Mouse (Mus musculus) cerebellum, adult 11 months (tissue): ENCODE data around the gene Kcnc4.

ENCODE experiments used
- DNase-seq: peaks from one replicate; pipeline ENCODE4 v3.0.0; 2022

The Kcnc4 gene

DNA sequence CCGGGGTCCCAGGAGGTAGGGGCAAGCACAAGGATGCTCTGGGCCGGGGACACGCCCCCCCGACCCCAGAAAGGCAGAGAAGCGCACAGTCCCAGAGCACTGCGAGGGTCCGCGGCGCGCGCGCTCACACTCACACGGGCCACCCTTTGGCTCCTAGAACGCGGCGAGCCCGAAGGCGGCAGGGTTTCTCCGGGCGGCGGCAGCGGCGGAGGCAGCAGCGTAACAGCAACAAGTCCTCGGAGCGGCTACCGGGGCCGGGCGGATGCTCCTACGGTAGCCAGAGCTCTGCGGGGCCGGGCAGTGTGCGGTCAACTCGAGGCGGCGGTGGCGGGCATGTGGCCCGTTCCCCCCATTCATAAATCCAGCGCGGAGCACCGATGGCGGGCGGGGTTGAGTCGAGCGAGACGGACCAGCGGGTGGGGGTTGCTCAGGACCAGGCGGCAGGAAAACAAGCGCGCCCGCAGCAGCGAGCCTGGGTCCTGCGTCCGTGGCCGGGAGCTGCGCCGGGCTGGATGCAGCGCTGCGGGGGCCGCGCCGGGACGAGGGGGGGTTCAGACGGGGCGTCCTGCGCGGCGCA lies at the start of gene Kcnc4:
Gene Kcnc4 (minus strand): TSS at position 357 of the 577 bp plus-strand sequence.
- DNase-seq: peak; percentile 56

DNA sequence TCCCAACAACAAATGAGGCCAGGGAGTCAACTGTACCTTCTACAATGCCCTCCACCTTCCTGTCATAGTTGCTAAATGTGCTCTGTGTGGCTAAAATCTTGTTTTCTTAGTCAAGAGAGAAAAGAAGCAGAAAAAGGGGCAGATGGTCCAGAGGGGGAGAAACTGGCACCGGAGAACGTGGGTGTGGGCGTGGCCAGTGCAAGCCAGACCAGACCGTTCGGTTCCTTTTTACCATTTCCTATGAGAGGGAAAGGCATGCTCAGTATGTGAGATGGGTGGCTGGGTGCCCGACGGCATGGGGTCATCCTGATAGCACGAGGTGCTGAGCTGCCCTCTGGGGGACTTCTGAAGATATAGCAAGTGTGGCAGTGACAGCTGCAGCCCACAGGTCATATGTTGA lies 49.3 kb upstream of the Kcnc4 start:
- peak; percentile 52 for DNase-seq

DNA sequence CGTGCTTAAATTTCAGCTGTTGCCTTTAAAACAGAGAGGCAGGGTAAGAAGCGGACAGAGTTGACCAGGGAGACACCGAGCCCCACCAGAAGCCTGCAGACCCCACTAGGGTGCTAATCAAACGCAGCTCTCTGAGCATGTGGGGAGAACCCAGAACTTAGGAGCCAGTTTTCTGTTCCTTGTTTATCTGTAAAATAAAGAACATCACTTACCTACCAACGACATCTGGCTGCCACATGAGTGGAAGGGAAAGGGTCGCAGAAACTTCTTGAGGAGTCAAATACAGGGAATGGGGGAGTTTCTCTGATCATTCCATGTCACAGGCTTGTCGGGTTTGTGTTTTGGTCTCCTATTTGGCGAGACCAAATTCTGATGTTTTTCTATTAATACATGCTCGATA lies 48.6 kb upstream of the Kcnc4 start:
- DNase-seq: no peak

DNA sequence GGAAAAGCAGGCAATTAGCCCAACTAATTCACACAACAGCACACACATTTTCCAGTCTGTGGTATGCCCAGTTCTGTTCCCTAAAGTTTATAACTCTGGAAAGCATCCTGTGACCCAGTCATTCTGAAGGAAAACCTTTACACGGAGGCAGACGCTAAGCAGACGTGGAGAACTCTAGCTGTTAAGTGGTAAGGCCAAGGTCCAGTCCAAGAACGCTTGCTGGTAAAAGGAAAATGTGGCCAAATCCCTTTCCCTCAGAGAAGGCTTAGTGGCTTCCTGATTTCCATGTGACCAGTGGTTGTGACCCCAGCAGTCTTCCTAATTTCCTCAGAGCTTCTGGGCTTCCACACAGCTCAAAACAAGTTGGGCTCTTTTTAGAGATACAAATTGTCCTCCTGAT lies 47.2 kb upstream of the Kcnc4 start:
- DNase-seq: no peak

DNA sequence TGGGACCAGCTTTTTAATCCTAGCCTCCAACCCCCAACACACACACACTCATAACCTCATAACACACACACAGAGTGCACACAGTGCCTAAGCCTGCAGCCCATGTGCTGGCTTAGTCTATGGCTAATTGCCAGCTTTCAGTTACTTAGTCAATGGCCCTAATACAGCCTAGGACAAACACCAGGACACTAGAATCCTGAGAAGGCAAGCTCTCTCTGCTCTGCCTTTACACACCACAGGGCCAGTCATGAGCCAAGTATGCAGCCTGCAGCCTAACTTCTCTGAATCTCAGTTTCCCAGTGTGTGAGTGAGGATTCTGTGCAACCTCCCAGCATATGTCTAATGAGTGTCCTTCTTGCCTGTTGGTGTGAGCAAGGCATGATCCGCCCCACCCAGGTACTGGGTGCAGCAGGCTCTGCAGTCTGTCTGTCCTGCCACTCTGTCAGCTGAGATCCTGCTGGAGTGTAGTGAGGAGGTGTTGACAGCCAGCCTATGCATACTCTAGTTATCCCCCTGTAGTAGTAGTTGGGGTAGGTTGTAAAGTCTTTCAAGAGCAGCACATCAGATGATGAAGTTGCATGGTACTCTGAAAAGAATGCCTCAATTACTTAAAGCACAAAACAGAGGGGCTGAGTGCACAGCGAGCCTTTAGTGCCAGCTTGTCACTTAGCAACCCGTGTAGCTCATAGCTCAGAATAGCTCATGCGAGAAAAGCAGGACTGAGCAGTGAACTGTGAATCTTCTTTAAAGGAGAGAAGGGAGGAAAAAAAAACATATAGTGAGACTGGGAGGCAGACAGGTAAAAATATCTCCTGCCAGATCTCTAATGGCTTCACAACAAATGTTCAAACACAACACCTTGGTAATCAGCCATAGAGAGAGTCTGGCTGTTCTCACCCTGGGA lies 46.4 kb upstream of the Kcnc4 start:
- DNase-seq: no peak

DNA sequence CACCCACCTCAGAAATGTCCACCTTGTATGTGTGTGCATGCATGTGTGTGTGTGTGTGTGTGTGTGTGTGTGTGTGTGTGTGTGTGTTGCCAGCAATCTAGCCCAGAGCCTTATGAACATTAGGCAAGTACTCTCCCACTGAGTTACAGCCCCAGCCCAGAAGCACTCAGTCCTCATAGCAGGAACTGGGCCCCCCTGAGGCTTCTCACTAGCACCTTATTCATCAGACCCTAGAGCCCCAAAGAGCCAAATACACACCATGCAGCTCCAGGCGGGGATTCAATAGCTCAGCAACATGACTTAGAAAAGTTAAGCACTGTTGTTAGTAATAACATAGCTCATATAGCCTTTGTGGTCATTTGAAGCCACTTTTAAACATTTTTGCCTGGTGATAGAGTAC lies 45.2 kb upstream of the Kcnc4 start:
- no peak for DNase-seq

DNA sequence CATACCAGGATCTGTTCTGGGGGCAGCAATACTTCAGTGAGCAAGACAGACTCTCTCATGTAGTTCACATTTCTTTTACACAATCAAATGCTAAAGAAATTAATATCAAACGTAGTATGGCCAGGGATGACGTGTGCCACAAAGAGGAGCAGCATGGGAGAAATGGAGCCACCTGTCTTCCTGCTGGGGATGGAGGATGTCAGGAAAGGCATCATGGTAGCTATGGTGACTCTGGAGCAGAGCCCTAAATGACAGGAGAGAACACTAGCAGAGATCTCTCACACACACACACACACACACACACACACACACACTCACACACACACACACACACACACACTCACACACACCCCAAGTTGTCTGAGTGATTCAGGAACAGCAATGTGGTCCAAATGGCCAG lies 44.4 kb upstream of the Kcnc4 start:
- DNase-seq: no peak

DNA sequence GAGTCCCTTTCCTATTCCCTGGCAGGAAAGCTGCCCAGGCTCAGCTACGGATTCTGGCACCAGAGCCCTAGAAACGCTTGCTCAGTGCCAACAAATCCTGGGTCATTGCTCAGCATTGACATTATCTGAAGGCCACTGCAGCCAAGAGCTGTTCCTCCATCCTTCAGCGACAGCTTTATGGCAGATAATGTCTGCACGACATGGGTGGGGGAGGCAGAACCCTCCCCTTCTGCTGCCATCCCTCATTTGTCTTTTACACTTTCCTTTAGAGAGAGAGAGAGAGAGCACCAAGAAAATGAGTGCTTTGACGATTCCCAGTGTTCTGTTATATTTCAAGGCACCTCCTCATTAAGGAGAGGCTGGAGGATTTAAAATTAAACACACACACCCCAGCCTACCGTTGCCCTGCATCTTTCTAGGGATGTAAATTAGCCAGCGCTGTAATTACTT lies 42.4 kb upstream of the Kcnc4 start:
- peak; percentile 80 for DNase-seq

DNA sequence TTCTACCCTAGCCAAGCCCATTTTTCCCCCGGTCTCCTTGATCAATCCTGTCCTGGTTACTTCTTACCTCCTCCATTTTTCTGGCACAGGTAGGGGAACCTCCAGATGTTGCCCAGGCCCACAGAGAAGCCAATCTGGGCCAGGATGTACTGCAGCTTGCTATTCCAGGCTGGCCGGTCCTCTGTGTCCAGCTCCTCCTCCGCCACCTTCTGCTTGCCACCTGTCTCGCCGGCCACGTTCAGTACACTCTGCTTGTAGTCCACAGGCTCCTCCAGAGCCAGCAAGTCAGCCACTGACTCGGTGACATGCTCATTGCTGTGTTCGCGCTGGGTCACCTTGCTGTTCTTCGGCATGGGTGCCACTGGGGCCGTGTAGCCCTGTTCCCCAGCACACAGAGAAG lies 40.9 kb upstream of the Kcnc4 start:
- peak; percentile 80 for DNase-seq

DNA sequence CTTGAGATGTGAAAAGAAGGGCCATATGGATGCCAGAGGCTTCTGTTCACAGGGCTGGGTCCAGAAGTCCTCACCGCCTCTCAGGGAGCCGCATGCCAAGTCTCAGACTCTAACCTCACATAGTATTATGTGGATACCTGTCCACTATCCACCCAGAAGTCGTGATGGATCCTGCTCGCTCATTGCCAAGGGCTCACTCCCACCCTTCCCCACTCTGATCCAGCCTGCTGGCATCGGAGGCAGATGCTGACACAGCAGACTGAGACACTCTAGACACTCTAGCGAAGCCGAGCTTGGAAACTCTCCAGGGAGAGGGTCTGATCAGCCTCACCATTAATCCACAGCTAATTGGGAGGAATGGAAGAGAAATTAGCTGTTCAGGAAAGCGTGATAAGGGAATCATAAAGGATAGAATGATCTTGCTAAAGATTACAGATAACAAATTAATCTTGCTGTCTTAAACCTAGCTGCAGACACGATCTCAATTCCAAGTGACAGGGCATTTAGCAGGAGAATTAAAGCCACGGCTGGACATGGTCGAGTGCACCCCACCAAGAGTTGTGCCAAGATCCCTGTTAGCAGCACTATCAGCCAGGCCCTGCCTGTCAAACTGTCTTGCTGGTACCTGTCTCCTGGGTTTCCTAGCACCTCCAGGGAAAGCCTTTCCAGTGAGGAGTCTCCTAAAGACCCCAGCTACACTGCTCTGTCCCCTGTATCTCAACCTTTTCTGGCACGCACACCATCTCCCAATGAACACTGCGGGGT lies 36.9 kb upstream of the Kcnc4 start:
- no peak for DNase-seq

DNA sequence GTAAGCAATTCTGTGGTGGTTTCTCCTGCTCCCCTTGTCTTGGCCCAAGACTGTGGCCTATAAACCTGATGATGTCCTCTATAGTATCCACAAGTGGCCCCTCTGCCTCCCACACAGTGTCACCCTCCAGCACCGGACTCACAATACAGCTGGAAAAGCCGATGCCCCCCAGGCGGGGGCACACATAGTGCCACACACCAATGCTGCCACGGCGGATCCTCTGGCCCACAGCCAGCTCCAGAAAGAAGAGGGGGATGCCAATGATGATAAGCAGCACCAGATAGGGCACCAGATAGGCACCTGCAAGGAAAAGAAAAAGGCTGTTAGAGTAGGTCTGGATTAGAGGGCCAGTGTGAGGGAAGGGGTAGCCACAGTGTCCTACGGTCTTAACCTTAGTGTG lies 36.2 kb upstream of the Kcnc4 start:
- DNase-seq: no peak

DNA sequence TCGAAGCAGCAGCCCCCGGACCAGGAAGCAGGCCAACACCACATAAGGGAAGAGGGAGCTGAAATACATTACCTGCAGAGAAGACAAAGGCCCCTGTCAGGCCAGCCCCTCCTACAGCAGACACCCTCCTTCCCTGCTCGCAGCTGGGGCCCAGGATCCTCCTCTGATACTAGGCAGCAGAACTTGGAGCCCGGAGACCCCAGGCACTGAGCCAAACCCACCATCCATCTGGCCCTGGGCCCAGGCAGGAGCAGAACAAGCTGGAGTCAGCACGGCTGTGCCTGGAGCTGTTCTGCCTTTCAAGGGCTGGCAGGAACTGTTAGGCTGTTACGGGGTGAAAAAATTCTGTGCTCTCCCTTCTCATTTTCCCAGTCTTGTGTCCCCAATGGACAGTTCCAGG lies 32.1 kb upstream of the Kcnc4 start:
- peak; percentile 65 for DNase-seq

DNA sequence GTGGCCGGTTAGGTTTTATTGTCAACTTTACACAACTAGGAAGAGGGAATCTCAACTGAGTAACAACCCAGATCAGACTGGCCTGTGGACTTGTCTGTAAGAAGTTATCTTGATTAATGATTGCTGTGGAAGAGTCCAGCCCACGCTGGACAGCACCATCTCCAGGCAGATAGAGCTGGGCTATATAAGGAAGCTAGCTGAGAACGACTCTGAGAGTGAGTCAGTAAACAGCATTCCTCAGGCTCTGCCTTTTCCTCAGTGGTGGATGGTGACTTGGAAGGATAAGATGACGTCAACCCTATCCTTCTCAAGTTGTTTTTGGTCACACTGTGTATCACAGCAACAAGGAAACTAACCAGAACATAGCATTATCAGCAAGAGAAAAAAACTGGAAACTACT lies 29.3 kb upstream of the Kcnc4 start:
- DNase-seq: no peak

DNA sequence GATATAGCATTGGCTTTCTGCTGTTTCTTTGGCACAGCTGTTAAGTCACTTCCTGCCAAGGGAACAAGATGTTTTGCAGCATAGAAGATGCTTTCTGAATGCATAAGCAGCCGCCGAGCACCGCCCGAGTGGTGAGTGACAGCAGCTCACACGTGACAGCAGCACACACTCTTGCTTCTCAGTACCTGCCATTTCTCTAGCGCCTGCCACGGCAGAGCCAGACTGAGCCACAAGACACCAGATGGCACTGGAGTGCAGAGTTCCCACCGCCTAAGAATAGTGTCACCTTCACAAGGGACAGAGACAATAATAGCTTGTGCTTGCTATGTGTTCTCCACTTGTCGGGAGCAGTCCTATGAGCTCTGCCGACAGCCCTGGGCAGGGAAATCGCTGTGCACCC lies 23.9 kb upstream of the Kcnc4 start:
- peak; percentile 79 for DNase-seq

DNA sequence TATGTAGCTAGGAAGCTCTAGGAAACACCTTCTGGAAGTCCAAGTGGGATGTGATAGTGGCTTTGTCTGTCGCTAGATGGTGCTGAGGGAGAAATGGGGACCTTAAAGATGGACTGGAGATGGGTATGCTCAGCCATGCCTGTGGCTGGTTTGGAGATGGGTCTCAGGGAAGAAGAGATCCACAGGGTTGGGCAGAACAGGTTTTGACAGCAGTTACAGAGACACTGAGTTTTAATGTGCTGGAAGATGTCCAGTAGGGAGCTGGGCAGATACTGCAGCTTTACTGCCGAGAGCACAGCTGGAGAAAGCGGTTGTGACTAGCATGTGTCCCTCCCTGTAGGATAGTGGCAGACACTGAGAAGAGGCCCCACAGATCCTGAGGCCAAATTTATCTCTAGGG lies 21.3 kb upstream of the Kcnc4 start:
- DNase-seq: no peak

DNA sequence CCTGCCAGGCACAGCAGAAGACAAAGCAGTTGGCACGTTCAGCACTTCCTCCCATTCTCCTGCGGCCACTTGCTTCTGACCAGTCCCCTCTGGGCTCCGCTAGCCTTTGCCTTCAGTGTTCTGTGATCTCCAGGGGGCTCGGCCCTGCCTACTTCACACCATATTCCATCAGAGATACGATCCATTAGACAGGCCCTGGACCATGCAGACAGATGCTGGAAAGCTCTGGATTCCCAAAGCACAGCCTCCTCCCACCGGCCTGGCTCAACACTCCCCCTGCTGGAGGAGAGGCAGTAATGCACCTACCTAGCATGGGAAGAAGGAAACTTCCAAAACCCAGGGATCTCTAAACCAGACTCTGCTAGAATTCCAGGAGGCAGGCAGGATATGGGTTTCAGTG lies 12.8 kb upstream of the Kcnc4 start:
- DNase-seq: no peak

DNA sequence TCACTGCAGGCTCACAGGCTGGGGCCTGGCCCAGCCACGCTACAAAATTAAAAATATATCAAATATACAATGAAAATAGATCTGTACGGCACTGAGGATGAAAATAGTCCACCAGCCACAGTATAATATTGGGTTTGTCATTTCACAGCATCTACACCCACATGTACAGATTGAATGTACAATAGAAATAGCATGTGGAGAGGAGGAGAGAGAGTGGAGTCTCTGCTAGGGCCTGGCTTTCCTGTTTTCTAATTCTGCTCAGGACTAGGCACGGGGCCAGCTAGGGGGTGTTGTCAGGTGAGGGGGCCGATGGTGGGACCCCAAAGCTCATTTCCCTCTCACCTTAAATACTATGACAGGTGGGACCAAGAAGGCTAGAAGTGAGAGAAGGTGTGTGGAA lies 9.7 kb upstream of the Kcnc4 start:
- DNase-seq: no peak

DNA sequence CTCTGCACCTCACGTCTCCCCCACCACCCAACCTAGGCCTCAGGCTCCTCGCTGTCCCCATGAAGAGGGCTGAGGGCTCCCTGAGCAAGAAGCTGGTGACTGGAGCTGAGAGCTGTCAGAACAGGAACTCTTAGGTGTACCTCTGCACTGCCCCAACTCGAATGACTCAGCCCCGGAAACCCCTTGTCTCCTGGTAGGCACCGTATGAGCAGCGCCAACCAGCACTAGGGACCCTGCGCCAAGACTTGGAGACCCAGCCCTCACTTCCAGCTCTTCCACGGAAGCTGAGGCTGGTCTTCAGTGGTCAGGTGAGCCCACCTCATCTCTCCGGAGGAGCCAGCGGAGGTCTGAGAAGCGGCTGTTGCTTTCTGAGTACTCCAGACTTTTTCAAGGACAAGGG lies 8.8 kb upstream of the Kcnc4 start:
- no peak for DNase-seq

DNA sequence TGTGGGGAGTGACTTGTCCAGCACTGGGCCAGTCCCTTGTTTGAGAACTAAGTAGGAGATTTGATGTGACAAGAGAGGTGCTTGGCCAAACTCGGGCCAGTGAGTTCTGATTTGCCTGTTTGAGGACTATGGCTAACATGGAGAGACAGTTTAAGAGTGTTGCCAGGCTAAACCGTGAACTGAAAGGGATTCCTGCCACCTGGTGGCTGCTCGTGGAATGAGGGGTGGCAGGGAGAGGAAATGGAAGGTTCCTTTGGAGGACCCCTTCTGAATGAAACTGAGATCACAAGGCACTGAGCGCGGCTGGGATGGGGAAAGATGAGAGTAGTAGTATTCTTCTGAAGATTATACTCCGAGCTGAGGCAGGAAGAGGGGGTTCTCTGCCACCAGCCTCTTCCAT lies 7.2 kb upstream of the Kcnc4 start:
- peak; percentile 68 for DNase-seq

DNA sequence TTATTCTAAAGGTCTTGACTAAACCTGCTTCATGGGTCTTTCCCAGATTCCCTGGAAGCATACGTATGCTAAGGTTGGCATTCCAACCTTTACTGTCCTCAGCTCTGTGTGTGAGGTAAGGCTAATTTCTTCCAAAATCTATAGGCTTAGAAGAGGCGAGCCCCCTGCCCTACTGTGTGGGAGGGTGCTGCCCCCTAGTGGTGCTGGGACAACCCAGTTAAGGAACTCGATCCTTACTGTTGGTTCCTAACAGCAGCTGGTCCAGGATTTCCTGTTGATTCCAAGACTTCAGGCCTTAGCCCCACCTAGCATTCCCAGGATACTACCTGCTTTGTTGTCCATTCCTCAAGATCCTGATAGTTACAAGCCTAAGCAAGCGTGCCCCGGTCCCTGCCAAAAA lies 2.8 kb upstream of the Kcnc4 start:
- peak; percentile 78 for DNase-seq

DNA sequence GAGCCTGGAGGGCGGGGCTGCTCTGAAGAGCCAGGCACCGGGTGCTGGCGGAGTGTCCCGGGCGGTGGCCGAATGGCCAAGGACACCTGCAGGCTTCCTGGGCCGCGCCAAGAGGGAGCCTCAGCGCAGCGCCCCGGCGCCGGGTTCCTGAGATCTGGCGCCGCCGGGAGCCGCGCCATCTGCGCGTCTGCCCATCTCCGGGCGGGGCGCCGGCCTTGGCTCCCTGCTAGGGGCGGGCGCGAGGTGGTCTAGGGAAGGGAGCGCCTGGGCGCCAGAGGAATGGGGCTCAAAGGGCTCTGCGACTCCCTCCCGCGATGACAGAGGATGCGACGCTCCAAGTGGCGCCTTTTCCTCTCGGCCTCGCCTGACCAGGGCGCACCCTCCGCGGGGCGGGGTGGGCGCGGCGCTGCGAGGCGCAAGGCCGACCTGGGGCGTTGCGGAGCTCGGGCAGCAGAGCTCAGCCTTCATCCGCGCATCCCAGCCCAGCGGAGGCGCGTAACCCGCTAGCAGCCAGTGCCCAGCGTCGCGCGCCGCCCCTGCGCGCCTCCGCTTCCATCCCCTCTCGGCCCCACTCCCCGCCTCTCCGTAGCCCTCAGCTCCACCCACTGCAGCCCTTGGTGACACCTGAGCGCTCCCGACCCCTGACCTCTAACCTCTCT lies 550 bp upstream of the Kcnc4 start:
- DNase-seq: peak; percentile 66

DNA sequence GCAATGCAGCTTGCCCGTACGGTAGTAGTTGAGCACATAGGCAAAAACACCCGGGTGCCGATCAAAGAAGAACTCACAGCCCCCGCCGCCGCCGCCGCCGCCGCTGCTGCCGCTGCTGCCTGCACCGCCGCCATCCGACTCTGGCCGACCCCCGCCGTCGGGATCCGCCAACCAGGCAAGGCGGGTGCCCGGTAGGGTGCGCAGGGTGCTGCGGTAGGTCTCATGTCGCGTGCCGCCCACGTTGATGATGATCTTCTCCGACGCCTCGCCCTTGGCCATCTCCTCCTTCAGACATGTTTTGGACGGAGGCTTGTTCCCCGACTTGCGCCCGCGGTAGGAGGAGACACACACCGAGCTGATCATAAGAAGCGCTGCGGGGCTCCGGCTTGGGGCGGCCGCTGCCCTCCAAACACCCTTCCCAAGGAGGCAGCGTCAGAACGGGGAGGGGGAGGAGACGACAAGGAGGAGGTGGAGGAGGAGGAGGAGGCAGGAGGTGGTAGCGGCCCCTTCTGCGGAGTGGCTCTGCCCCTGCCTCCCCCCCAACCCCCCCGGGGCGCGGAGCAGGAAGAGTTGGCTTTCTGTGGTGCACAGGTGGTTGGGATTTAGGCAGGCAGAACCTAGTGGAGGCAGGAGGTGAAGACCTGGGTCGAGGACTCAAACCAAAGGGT lies 690 bp downstream of the Kcnc4 start:
- DNase-seq: peak; percentile 47

DNA sequence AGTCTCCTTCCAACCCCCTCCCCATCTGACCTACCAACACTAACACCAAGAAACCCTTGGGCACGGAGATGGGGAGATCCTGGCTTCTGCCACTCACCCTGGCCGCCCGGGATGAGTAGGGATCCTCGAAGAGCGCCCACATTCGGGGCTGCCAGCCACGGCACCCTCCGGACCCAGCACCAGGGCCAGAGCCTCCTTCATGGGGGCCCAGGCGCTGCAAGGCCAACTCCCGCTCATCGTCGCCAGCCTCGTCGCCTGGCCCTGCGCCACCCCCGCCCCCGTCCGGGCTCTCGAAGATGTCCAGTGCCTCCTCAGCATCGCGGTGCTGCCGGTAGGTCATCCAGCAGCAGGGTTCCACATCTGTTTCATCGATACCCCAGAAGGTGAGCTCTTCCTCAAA lies 1.2 kb downstream of the Kcnc4 start:
- DNase-seq: peak; percentile 46
